Mouse (Mus musculus): Measurements from ENCODE around the gene Cacng7. TPM values are rescaled to one million over a fixed set of nuclear protein-coding genes. Genes with fewer than 3 reads are reported as not detected.

Cacng7 gene
- polyA plus RNA-seq, 1 experiment from 2014 or later: 0.32 TPM

GRCm38 (mm10) chr7:3411160-3411941 is 78.6 kb downstream of the Cacng7 start:
- Histone ChIP-seq H3K9me3 (replicated peaks) (no peaks in the 10 kb centered on the region), H3K9ac (peak overlapping the region; percentile 42; the same call in 1 of the 2 replicates), H3K4me1 (replicated peaks) (peaks cover 4% of the 10 kb centered on the region), H3K4me3 (peak overlapping the region; percentile 47), H3K27ac (ENCODE audit: poor library complexity, severe bottlenecking) (no peak overlapping the region), H3K36me3 (no peaks in the 10 kb centered on the region), H3K27me3 (replicated peaks) (peaks cover 50% of the 10 kb centered on the region), H3K4me2 (peak overlapping the region; percentile 81)
- peak; percentile 78 for ATAC-seq (ENCODE audit: insufficient number of reproducible peaks, low FRiP score)
- under 1% methylated on average over 33 of the region's 33 CpGs for WGBS

DNA sequence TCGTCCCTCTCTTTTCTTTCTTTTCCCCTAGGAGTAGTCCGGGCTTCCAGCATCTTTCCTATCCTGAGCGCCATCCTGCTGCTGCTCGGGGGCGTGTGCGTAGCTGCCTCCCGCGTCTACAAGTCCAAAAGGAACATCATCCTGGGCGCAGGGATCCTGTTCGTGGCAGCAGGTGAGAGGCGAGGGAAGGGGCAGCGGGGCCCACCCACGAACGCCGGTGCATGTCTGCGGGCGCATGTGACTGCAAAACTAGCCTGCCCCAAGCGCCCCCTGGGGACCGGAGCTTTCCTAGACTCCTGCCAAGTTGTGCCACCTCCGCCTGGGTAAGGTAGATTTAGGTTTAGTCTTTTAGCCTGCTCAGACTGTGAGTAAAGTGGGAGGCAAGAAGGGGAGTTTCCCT is 79.3 kb downstream of the Cacng7 start:
- no peaks in the 10 kb centered on the region for H3K9me3 ChIP-seq (replicated peaks)
- H3K4me2 ChIP-seq: peak overlapping the region; percentile 81
- peaks cover 4% of the 10 kb centered on the region for H3K4me1 ChIP-seq (replicated peaks)
- WGBS: 3% methylated on average over 20 of the region's 20 CpGs
- no peak for ATAC-seq (ENCODE audit: insufficient number of reproducible peaks, low FRiP score)
- H3K27ac ChIP-seq (ENCODE audit: poor library complexity, severe bottlenecking): no peak overlapping the region
- H3K27me3 ChIP-seq (replicated peaks): peaks cover 57% of the 10 kb centered on the region
- H3K36me3 ChIP-seq: no peaks in the 10 kb centered on the region
- peak overlapping the region; percentile 47 for H3K4me3 ChIP-seq
- 0 out of 2 replicates have a peak overlapping the region, but pooled peaks have one; percentile 23 for H3K9ac ChIP-seq

DNA sequence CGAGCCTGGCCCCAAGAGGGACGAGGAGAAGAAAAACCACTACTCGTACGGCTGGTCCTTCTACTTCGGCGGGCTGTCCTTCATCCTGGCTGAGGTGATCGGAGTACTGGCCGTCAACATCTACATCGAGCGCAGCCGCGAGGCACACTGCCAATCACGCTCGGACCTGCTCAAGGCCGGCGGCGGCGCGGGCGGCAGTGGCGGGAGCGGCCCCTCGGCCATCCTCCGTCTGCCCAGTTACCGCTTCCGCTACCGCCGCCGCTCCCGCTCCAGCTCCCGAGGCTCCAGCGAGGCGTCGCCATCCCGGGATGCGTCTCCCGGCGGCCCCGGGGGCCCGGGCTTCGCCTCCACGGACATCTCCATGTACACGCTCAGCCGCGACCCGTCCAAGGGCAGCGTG is 82.1 kb downstream of the Cacng7 start:
- H3K9me3 ChIP-seq (replicated peaks): no peaks in the 10 kb centered on the region
- WGBS: under 1% methylated on average over 44 of the region's 47 CpGs
- ATAC-seq (ENCODE audit: insufficient number of reproducible peaks, low FRiP score): no peak
- H3K9ac ChIP-seq: peak overlapping the region; percentile 62
- no peak overlapping the region for H3K27ac ChIP-seq (ENCODE audit: poor library complexity, severe bottlenecking)
- H3K27me3 ChIP-seq (replicated peaks): peaks cover 76% of the 10 kb centered on the region
- no peaks in the 10 kb centered on the region for H3K36me3 ChIP-seq
- peaks cover 4% of the 10 kb centered on the region for H3K4me1 ChIP-seq (replicated peaks)
- peak overlapping the region; percentile 97 for H3K4me2 ChIP-seq
- H3K4me3 ChIP-seq: peak overlapping the region; percentile 70

DNA sequence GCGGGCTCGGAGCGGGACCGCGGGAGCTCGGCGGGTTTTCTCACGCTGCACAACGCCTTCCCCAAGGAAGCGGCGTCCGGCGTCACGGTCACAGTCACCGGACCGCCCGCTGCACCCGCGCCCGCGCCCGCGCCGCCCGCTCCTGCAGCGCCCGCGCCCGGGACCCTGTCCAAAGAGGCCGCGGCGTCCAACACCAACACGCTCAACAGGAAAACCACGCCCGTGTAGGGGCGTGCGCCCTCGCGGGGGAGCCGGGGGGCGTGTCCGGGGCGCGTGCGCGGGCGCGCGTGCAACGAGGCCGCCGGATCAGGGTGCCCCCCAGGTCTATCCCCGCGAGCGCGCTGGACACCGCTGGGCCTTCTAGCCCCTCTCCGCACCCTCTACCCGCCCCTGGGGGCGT is 82.6 kb downstream of the Cacng7 start:
- peak overlapping the region; percentile 70 for H3K4me3 ChIP-seq
- WGBS: under 1% methylated on average over 45 of the region's 60 CpGs
- ATAC-seq (ENCODE audit: insufficient number of reproducible peaks, low FRiP score): peak; percentile 50

More for the DNA sequence above, 82.6 kb downstream of the Cacng7 start:
- Histone ChIP-seq H3K27me3 (replicated peaks) (peaks cover 77% of the 10 kb centered on the region), H3K27ac (ENCODE audit: poor library complexity, severe bottlenecking) (no peak overlapping the region), H3K4me1 (replicated peaks) (peaks cover 4% of the 10 kb centered on the region), H3K4me2 (peak overlapping the region; percentile 97), H3K36me3 (no peaks in the 10 kb centered on the region), H3K9ac (peak overlapping the region; percentile 62), H3K9me3 (replicated peaks) (no peaks in the 10 kb centered on the region)

Small RNA genes within 50 kb of the gene (microRNA-seq; reads per million reads assigned to microRNA genes)
- 4.0 reads per million, percentile 13 among the genes with 10 or more reads in this experiment for gene Gm23450

Other genes with a start within 250 kb of the Cacng7 start
- 0.06 TPM in 1 of 2 replicates, not detected in the other for gene AU018091, start 163.8 kb upstream of the Cacng7 start, polyA plus RNA-seq (2016; fragmentation: Nextera tagmentation; extraction: Ambion mirVana)
- gene Nlrp12, start 83.2 kb upstream of the Cacng7 start, polyA plus RNA-seq (2016; fragmentation: Nextera tagmentation; extraction: Ambion mirVana): not detected in 2 replicates
- gene Myadm, start 43.9 kb upstream of the Cacng7 start, polyA plus RNA-seq (2016; fragmentation: Nextera tagmentation; extraction: Ambion mirVana): 186 and 202 TPM in 2 replicates
- gene Prkcg, start 43.8 kb upstream of the Cacng7 start, polyA plus RNA-seq (2016; fragmentation: Nextera tagmentation; extraction: Ambion mirVana): 0.14 and 0.19 TPM in 2 replicates
- gene Cacng8, start 57.7 kb downstream of the Cacng7 start, polyA plus RNA-seq (2016; fragmentation: Nextera tagmentation; extraction: Ambion mirVana): 1.6 and 1.9 TPM in 2 replicates
- 23.1 and 23.5 TPM in 2 replicates for gene Cacng6, start 91.2 kb downstream of the Cacng7 start, polyA plus RNA-seq (2016; fragmentation: Nextera tagmentation; extraction: Ambion mirVana)
- gene Tarm1, start 169.7 kb downstream of the Cacng7 start, polyA plus RNA-seq (2016; fragmentation: Nextera tagmentation; extraction: Ambion mirVana): not detected in 2 replicates

Measured in heart, embryonic 12.5 days (tissue).